Comparison of ENCODE assay signal across 8 mouse cellular contexts in the genomic region with DNA sequence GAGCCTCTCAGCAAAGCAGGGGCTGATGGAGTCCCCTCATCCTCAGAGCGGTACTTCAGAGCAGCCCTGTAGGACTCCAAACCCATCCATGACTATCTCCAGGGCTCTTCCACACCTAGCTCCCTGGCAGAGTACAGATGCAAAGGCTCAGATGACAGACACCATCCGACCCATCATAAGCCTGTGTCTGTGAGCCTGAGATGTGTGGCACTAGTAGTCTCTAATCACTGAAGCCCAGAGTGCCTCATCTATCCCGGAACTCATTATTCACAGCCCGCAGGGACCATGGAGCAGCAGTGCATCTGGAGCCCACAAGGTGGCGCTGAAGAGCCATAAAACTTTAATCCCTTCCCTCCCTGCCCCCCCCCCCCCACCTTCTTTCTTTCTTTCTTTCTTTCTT. TPM values are rescaled to one million over a fixed set of nuclear protein-coding genes. Genes with fewer than 3 reads are reported as not detected.
DNase-seq lines count a peak whose midpoint lies in the region; ATAC-seq lines count a peak whose summit lies in the region.

No protein-coding gene starts in this region.

- H3K9ac ChIP-seq in kidney, embryonic 16.5 days (replicated peaks; ENCODE audit: low read length) = no peak overlapping the region
- H3K9ac ChIP-seq in liver, embryonic 11.5 days (ENCODE audit: low read depth, low read length) = no peak overlapping the region
- H3K9ac ChIP-seq in stomach, embryonic 14.5 days (replicated peaks; ENCODE audit: low read depth, low read length) = no peak overlapping the region

- ATAC-seq in kidney, embryonic 16.5 days (ENCODE audit: low FRiP score, low TSS enrichment) = 0 out of 2 replicates have a peak, but pooled peaks have one; percentile 30
- no peak; the same call in 1 of the 2 replicates for ATAC-seq in liver, embryonic 11.5 days (replicated peaks; ENCODE audit: low FRiP score)
- 0 out of 2 replicates have a peak, but pooled peaks have one; percentile 29 for ATAC-seq in stomach, embryonic 14.5 days (ENCODE audit: insufficient number of reproducible peaks, insufficient read depth, low FRiP score, low read depth)

- H3K4me3 ChIP-seq in kidney, embryonic 16.5 days (ENCODE audit: low read length) = no peak overlapping the region
- H3K4me3 ChIP-seq in liver, embryonic 11.5 days (ENCODE audit: low read depth, low read length) = no peak overlapping the region
- H3K4me3 ChIP-seq in stomach, embryonic 14.5 days (ENCODE audit: low read depth, low read length) = no peak overlapping the region

- no peaks in the 10 kb centered on the region for H3K27me3 ChIP-seq in kidney, embryonic 16.5 days (ENCODE audit: insufficient read depth, low read length)
- H3K27me3 ChIP-seq in liver, embryonic 11.5 days (replicated peaks; ENCODE audit: control insufficient read depth, insufficient read depth, low read length) = 0 out of 2 replicates have a peak, but pooled peaks cover 2% of the 10 kb centered on the region
- H3K27me3 ChIP-seq in stomach, embryonic 14.5 days (ENCODE audit: control insufficient read depth, insufficient read depth, low read length) = no peaks in the 10 kb centered on the region

- peaks cover 5% of the 10 kb centered on the region; the same call in 1 of the 2 replicates for H3K36me3 ChIP-seq in kidney, embryonic 16.5 days (ENCODE audit: insufficient read depth, low read length)
- peaks cover 2% of the 10 kb centered on the region; the same call in 1 of the 2 replicates for H3K36me3 ChIP-seq in liver, embryonic 11.5 days (ENCODE audit: control insufficient read depth, insufficient read depth, low read length)
- H3K36me3 ChIP-seq in stomach, embryonic 14.5 days (ENCODE audit: control insufficient read depth, insufficient read depth, low read length) = peaks cover 9% of the 10 kb centered on the region; the same call in 1 of the 2 replicates

- H3K4me1 ChIP-seq in kidney, embryonic 16.5 days (ENCODE audit: insufficient read depth, low read length) = no peaks in the 10 kb centered on the region
- H3K4me1 ChIP-seq in liver, embryonic 11.5 days (replicated peaks; ENCODE audit: control insufficient read depth, insufficient read depth, low read length) = no peaks in the 10 kb centered on the region
- H3K4me1 ChIP-seq in stomach, embryonic 14.5 days (ENCODE audit: control insufficient read depth, insufficient read depth, low read length) = no peaks in the 10 kb centered on the region

- no peak overlapping the region for H3K4me2 ChIP-seq in kidney, embryonic 16.5 days (replicated peaks; ENCODE audit: low read depth, low read length)
- no peak overlapping the region for H3K4me2 ChIP-seq in liver, embryonic 11.5 days
- no peak overlapping the region for H3K4me2 ChIP-seq in stomach, embryonic 14.5 days (replicated peaks; ENCODE audit: low read depth, low read length)

- peak; percentile 41 for DNase-seq in ovary, postnatal 10 days (ENCODE audit: low spot score)
- DNase-seq in ovary, adult 18-20 months (ENCODE audit: low spot score) = no peak
- peak; percentile 84 for DNase-seq in embryo, embryonic 10 days (ENCODE audit: low spot score)
- DNase-seq in gastrocnemius, postnatal 36 days = peak; percentile 47 to 72
- peak; percentile 56 for DNase-seq in liver, embryonic 11.5 days (ENCODE audit: low spot score)
- peak; percentile 68 to 78 for DNase-seq in natural killer cell, adult 2 months (ENCODE audit: low spot score in 2 of 2)

- 21% methylated on average over 5 of the region's 5 CpGs for WGBS in kidney, embryonic 16.5 days
- 18% methylated on average over 5 of the region's 5 CpGs for WGBS in liver, embryonic 11.5 days
- 18% methylated on average over 5 of the region's 5 CpGs for WGBS in stomach, embryonic 14.5 days

- no peaks in the 10 kb centered on the region for H3K9me3 ChIP-seq in kidney, embryonic 16.5 days (ENCODE audit: low read length)
- no peaks in the 10 kb centered on the region for H3K9me3 ChIP-seq in liver, embryonic 11.5 days (ENCODE audit: control insufficient read depth, low read length)
- H3K9me3 ChIP-seq in stomach, embryonic 14.5 days (ENCODE audit: control insufficient read depth, low read depth, low read length) = no peaks in the 10 kb centered on the region

- H3K27ac ChIP-seq in kidney, embryonic 16.5 days (ENCODE audit: low read length) = no peak overlapping the region
- H3K27ac ChIP-seq in liver, embryonic 11.5 days (ENCODE audit: low read depth, low read length) = no peak overlapping the region
- no peak overlapping the region for H3K27ac ChIP-seq in stomach, embryonic 14.5 days (ENCODE audit: low read length)

- intact Hi-C loops in gastrocnemius, postnatal 36 days (cut with DNase I) = loop anchor here (1.0 kb wide), 1 partner anchor 71 kb away; no protein-coding TSS in a partner anchor

RNA-seq across cellular contexts. Expression of a gene that starts 17.4 kb away (rescaled TPM):
- total RNA-seq in gastrocnemius, postnatal 36 days (2021) = 1 to 10 TPM; 1.5 to 2.1 TPM
- polyA plus RNA-seq in kidney, embryonic 16.5 days (2015; fragmentation: Nextera tagmentation; extraction: Ambion mirVana) = 23.9 and 27.7 TPM in 2 replicates
- polyA plus RNA-seq in liver, embryonic 11.5 days (2014; fragmentation: Nextera tagmentation; extraction: Ambion mirVana) = 14.2 and 17.7 TPM in 2 replicates
- 32.2 and 44.4 TPM in 2 replicates for polyA plus RNA-seq in stomach, embryonic 14.5 days (2014; fragmentation: Nextera tagmentation; extraction: Ambion mirVana)

RNA-seq across cellular contexts. Expression of a gene that starts 29.5 kb away (rescaled TPM):
- 1 to 10 TPM; 3.1 to 4.5 TPM for total RNA-seq in gastrocnemius, postnatal 36 days (2021)
- polyA plus RNA-seq in kidney, embryonic 16.5 days (2015; fragmentation: Nextera tagmentation; extraction: Ambion mirVana) = 21.3 and 21.5 TPM in 2 replicates
- 13.8 and 14.4 TPM in 2 replicates for polyA plus RNA-seq in liver, embryonic 11.5 days (2014; fragmentation: Nextera tagmentation; extraction: Ambion mirVana)
- 8.4 and 9.9 TPM in 2 replicates for polyA plus RNA-seq in stomach, embryonic 14.5 days (2014; fragmentation: Nextera tagmentation; extraction: Ambion mirVana)

RNA-seq across cellular contexts. Expression of a gene that starts 51.6 kb away (rescaled TPM):
- under 1 TPM; 0.20 TPM for total RNA-seq in gastrocnemius, postnatal 36 days (2021)
- 0.09 and 0.11 TPM in 2 replicates for polyA plus RNA-seq in kidney, embryonic 16.5 days (2015; fragmentation: Nextera tagmentation; extraction: Ambion mirVana)
- 1.3 and 1.8 TPM in 2 replicates for polyA plus RNA-seq in liver, embryonic 11.5 days (2014; fragmentation: Nextera tagmentation; extraction: Ambion mirVana)
- 0.14 and 0.27 TPM in 2 replicates for polyA plus RNA-seq in stomach, embryonic 14.5 days (2014; fragmentation: Nextera tagmentation; extraction: Ambion mirVana)
